Mouse (Mus musculus): ENCODE measurements at regions not wholly inside any gene's neighbourhood (a gene's known extent, or its start where the extent isn't known, plus 50 kb on each side); places are given as distances from the start of the nearest gene placed in this dataset.
A peak's percentile ranks its signal among the peaks of the same experiment; 100 is the strongest.

DNA sequence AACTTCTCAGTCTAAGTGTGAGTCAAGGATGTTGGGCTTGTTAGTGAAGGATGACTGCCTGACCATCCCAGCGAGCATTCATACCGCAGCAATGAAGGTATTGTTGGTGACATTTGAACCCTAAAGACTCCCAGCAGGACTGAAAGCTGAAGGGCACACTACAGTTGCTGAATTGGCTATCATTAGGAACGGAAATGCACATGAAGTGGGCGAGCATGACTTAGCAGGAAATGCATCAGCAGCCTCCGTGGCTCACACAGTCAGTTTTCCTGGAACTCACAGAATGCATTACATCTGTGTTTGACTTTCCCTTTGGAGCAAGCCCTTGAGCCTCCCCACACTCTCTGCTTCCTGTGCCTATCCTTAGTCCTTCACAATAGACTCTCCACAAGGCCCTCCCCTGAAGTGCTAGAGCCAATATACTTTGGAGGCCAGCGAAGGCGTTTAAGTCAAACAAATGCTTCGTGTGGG, 63.9 kb downstream of the Tmco5 start:
- DNase-seq: no peak

- DNase-seq: no peak
These were observed 70.0 kb downstream of the Tmco5 start for GRCm38 (mm10) chr2:116948538-116948937.

DNA sequence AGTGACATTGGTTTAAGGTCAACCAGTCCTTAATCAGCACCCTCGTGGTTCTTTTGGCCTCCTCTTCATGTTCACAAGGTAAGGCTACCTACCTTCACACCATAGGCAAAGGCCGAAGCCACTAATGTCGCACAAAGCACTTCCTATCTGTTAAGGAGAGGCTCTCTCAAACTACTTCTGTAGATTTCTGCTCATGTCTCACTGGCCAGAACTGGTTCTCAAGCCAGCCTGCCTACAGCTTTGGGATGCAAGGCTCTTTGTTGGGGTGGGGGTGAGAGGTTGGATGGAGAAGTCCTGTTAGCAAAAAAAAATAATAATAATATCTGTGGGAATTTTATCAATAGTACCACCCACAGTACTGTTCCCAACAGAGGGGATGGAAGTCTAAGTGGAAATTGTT, 71.2 kb downstream of the Tmco5 start:
- no peak for DNase-seq

- DNase-seq: no peak
These were observed 71.7 kb downstream of the Tmco5 start for GRCm38 (mm10) chr2:116950154-116950553.

DNA sequence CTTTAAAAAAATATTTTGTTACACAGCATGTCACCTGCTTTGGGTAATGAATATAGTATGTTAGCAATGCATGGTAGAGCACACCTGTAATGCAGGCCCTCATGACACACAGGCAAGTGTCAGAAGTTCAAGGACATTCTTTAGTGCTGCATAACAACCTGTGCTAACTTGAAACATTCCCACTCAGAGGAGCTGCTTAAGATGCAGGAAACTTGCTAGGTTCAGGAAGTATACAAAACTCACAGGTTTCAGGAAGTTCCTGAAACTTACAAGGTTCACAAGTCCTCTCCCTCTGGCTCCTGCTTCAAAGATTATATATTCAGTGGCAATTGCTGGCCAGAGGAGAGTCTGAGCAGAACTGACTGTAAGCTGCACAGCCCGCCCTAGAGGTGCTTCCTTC, 73.0 kb downstream of the Tmco5 start:
- no peak for DNase-seq

GRCm38 (mm10) chr2:116954280-116954679, 75.8 kb downstream of the Tmco5 start:
- DNase-seq: no peak

- no peak for DNase-seq
These were observed 76.4 kb downstream of the Tmco5 start for GRCm38 (mm10) chr2:116954896-116955295.

DNA sequence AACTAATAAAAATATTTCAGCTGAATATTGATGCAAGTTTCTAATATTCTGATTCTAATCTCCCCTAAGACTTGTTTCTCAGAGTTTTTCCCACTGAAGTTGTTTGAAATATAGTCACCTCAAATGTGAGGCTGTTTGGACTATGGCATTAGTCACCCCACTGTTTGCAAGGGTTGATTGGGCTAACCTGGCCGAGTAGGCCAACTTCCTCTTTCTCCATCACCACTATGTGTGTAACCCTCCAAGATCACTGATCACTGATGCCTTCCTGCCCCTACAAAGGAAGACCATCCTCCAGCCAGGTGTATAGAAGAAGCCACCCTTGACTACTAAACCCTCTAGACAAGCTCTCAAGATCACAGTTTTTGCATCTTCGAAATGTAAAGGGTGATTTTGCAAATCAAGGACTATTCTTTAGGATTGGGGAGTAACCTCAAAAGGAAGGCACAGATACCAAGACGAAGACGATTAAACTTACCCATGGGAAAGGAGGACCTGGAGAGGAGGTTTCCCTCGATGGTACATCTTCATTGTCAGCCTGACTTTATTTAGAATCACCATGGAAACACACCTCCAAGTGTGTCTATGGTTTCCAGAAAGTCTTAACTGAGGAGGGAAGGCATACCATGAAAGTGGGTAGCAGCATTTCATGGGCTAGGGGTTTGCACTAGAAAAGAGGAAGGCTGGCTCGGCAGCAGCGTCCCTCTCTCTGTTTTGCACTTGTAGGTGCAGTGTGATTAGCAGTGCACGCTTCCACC, 84.8 kb downstream of the Tmco5 start:
- no peak for DNase-seq

GRCm38 (mm10) chr2:116966266-116966665, 87.8 kb downstream of the Tmco5 start:
- DNase-seq: no peak

DNA sequence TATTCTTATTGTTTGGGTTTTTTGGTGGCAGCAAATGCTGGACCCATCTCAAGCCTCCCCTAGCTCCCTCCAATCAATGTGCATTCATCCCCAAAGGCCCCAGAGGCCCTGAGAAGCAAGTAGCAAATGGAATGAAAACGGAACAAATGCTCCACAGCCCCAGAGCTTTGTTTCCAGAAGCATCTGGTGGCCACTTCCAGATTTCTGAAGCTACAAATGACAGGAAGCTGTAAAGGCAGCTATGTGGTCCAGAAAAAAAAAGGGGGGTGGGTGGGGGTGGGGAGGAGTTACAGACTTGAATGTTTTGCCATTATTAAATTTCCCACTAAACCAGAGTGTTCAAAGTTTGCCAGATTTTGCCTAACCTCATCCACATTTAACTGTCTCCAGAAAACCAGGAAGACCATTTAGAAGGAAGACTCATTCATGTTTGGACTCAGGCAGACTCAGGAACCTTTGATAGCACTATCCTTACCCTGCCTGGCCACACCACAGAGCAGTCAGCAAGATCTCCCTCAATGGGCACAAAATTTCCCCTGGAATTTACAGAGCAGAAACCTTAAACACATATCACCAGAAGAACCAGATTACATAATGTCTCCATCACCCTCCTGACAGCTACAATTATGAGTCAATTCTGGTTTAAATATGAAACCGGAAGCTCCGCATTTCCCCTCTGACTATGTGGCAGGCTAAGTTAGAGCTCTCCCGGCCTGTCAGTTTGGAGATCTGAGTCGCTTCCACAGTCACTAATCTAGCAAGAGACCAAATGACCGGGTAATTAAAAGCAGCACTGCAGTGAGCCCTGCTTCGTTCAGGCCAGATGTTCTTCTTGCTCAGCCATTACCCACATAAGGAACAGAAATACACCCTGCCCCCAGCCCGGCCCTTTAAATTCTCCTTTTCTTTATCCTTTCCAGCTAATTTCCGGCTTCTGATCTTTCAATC, 93.4 kb downstream of the Tmco5 start:
- no peak for DNase-seq

DNA sequence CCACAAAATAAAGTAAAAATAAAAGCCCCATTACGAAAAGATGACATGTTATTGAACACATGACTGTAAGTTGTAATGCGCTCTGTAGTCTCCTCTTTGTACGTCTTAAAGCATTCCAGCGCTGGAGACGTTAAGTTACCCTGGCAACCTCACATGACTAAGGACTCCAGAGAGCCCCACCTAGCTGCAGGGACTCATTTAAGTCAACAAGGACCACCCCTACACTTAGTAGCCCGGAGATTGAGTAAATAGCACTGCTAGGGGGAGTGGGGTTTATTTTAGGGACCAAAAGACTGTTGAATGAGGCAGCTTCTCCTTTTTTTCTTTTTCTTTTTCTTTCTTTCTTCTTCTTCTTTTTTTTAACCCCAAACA, 94.1 kb downstream of the Tmco5 start:
- DNase-seq: peak in 1 of 2 experiments; percentile 10

DNA sequence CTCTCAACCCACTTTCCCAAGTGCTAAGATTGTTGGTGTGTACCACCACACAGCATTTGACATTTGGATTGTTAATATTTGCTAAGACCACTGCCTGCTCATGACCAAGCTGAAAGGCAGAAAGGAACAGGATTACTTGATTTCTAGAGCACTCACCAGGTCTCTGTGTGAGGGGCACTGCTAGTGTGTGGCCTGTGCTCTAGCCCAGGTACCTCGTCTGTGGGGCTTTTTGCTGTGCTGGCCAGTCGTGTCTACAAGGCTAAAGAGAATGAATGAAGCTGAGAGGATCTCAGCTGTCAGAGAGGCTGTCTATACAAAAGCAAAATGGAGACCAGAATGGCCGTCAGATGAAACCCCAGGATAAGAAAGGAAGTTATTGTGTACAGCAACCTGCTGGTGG, 95.0 kb downstream of the Tmco5 start:
- no peak for DNase-seq

DNA sequence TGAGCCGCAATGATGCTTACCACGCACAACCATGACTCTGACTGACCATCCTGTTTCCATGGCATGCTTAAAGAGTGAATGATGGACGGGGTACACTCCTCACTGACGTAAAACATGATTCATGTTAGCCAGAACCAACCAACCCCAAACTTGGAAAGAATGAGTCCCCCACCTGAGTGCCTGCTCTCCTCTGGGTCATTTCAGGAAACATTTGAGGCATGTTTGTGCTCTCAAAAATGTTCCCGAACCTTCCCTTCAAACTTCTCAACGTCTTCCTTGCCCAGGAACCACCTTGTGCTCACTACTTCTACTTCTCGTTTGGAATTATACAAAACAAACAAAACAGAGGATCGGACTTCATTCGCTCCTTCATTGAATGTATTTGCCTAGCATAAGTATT, 95.7 kb downstream of the Tmco5 start:
- DNase-seq: no peak

- DNase-seq: no peak
These were observed 96.1 kb downstream of the Tmco5 start for GRCm38 (mm10) chr2:116974569-116975060.

DNA sequence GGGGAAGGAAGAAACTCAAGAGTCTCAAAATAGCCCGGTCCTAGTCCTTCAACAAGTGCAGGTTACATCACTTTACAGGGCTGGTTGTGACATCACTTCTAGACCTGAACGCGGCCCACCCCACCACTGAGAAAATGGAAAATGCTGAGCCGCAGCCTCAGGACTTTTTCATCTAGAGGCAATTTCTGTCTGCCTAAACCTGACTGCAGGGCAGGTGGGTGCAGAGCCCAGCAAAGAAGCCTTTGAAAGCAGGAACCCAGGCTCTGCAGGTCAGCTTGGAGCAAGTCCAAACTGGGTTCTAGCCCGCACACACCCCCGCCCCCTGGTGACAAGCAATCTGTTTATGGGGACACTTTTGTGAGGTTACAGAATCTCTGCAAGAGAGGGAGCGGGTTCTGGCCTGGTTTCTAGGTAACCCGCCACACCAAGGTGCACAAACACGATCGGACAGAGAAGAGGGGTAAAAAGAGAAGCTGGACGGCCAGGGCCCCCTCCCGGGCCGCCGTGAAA, 96.7 kb downstream of the Tmco5 start:
- DNase-seq: peak in 1 of 2 experiments; percentile 5

DNA sequence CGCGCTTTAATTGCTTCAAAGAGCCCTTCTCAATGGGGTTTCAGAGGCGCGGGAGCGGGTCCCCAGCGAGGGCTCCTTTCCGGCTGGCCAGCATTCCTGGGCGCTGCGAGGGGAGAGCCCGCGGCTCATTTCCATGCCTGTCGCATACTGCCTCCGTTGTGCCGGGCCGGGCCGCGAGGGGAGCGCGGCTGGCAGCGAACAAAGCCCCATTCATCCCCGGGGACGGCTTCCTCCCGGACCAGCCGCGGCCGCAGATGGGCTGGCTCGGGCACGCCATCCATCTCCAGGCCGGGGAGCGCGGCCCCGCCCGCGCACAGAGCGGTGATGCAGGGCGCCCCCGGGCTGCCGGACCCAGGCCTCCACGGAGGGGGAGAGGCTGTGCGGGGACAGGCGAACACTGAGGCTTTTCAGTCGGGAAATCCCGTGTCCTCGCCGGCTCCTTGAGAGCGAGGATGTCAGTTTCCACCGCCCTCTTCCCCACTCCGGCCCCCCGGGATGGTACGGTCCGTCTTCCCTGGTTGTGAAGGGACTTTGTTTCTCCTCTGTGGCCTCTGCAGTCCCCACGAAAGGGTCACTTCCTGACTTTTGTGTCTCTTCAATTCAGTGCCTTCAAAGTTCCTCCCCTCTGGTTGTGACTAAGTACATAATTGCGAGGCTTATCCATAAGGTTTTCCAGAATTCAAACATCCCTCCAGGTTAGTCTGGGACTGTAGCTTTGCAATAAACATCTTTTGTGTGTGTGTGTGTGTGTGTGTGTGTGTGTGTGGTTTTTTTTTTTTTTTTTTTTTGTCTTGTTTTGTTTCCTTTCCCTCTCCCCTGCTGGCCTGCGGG, 97.3 kb downstream of the Tmco5 start:
- DNase-seq: peak; percentile 9 to 10

GRCm38 (mm10) chr2:116976432-116976750, 97.9 kb downstream of the Tmco5 start:
- DNase-seq: no peak

DNA sequence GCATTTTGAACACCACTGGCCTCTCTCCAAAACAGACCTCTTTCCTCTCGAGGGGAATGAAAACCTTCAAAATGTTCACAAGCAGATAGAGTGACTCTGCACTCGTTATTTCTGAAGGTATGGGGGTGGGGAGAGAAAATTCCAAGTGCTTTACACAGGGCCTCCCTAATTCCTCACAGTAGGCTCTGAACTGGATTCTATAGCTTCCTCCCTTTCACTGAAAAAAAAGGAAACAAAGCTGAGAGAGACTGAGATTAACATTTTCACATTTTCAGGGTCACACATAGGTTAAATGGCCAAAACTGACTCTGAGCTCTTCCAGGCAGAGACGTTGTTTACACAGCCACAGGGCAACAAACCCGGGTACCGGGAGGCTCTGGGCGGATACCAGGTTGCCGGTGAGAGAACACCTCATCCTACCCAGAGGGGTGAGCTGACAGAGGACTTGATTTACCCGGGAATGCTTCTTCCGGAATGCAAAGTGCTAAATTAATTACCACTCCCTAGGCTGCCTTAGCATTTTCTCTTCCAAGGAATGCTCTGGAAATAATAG, 98.5 kb downstream of the Tmco5 start:
- DNase-seq: no peak

DNA sequence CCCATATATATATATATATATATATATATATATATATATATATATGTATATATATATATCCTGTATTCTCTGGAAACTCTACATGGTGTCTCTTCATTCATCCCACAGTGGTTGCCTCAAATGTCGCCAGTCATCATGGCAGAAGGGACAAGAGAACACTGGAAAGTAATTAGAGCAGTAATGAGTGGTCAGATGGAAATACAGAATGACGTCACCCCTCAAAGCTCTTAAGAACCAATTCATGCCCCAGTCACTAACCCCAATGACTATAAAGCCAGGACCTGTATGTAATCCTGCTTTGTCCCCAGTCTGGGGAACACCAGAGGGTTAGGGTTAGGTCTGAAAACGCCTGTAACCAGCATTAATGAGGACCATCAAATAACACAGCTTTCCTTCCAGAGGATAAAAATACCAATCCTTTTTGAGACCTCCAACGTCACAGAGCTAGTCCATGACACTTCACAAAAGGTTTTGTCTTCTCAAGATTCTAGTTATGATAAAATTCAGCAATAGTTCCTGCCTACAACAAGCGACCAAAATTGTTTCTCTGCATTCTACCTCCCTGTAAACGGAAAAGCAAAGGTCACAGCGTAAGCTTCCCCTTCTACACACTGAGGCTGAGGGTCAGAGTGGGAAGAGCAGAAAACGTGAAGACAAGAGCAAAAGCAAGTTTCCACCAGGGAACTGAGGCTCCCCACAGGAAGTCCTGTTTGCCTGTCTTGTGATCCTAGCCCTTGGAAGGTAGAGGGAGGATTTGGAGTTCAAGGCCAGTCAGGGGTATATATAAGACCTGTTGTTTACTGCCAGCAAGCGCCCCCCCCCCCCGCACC, 99.5 kb downstream of the Tmco5 start:
- DNase-seq: no peak

- no peak for DNase-seq
These were observed 100.3 kb downstream of the Tmco5 start for GRCm38 (mm10) chr2:116978809-116979208.
